Mouse (Mus musculus): ENCODE data around the gene Card14.

DNA sequence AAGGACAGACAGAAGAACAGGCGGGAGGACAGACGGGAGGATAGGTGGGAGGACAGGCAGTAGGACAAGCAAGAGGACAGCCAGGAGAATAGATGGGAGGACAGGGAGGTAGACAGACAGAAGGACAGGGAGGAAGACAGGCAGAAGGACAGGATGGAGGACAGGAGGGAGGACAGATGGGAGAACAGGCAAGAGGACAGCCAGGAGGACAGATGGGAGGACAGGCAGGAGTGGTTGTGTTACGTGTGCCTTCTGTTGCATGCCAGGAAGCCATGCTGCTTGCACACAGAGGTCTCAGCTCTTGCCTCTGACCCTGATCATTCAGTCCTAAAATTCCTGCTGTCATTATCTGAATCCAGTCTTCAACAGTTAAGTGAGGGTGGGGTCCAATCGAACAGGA is 46.4 kb downstream of the Card14 start:
- TF ChIP-seq GATA1 (IDR thresholded peaks at IDR 0.05; ENCODE audit: borderline replicate concordance, low read length) (no peak), FLI1 (IDR thresholded peaks at IDR 0.05; ENCODE audit: low read length) (no peak)
